Mouse (Mus musculus) A20 (cell line): Measurements from ENCODE around the gene Phf2.

ENCODE experiments used
- DNase-seq: peaks from one replicate; pipeline ENCODE4 v3.0.0-alpha.2; 2011; ENCODE audit warnings: low read depth, low spot score

Gene Phf2

GRCm38 (mm10) chr13:48858054-48858453 lies 12.9 kb downstream of the Phf2 start:
- no peak for DNase-seq

- DNase-seq, result peak; percentile 88
Observed at GRCm38 (mm10) chr13:48857246-48857932, 13.5 kb downstream of the Phf2 start.

GRCm38 (mm10) chr13:48853947-48854346 lies 17.0 kb downstream of the Phf2 start:
- no peak for DNase-seq

GRCm38 (mm10) chr13:48853475-48853874 lies 17.4 kb downstream of the Phf2 start:
- DNase-seq, result no peak

GRCm38 (mm10) chr13:48852859-48853258 lies 18.1 kb downstream of the Phf2 start:
- DNase-seq, result peak; percentile 51

GRCm38 (mm10) chr13:48851719-48852118 lies 19.2 kb downstream of the Phf2 start:
- DNase-seq, result no peak

- DNase-seq, result no peak
Observed at GRCm38 (mm10) chr13:48850771-48851170, 20.1 kb downstream of the Phf2 start.

- no peak for DNase-seq
Observed at GRCm38 (mm10) chr13:48850326-48850725, 20.6 kb downstream of the Phf2 start.

GRCm38 (mm10) chr13:48849155-48849554 lies 21.8 kb downstream of the Phf2 start:
- no peak for DNase-seq

GRCm38 (mm10) chr13:48845308-48845707 lies 25.6 kb downstream of the Phf2 start:
- no peak for DNase-seq

GRCm38 (mm10) chr13:48843530-48843929 lies 27.4 kb downstream of the Phf2 start:
- DNase-seq, result no peak

GRCm38 (mm10) chr13:48841905-48842592 lies 28.9 kb downstream of the Phf2 start:
- peak; percentile 67 for DNase-seq

GRCm38 (mm10) chr13:48838284-48838683 lies 32.6 kb downstream of the Phf2 start:
- DNase-seq, result no peak

GRCm38 (mm10) chr13:48837537-48837936 lies 33.4 kb downstream of the Phf2 start:
- no peak for DNase-seq

GRCm38 (mm10) chr13:48830528-48831250 lies 40.2 kb downstream of the Phf2 start:
- DNase-seq, result no peak

GRCm38 (mm10) chr13:48829780-48830179 lies 41.1 kb downstream of the Phf2 start:
- no peak for DNase-seq

GRCm38 (mm10) chr13:48822871-48823270 lies 48.0 kb downstream of the Phf2 start:
- DNase-seq, result no peak

GRCm38 (mm10) chr13:48822288-48822687 lies 48.6 kb downstream of the Phf2 start:
- no peak for DNase-seq

- no peak for DNase-seq
Observed at GRCm38 (mm10) chr13:48819131-48819530, 51.8 kb downstream of the Phf2 start.

- no peak for DNase-seq
Observed at GRCm38 (mm10) chr13:48814406-48814805, 56.5 kb downstream of the Phf2 start.

GRCm38 (mm10) chr13:48810991-48811390 lies 59.9 kb downstream of the Phf2 start:
- no peak for DNase-seq

- DNase-seq, result no peak
Observed at GRCm38 (mm10) chr13:48810274-48810823, 60.6 kb downstream of the Phf2 start.
